Mouse (Mus musculus) forebrain, embryonic 12.5 days (tissue): ENCODE measurements around the gene Gm34653. TPM values are rescaled to one million over a fixed set of nuclear protein-coding genes. Genes with fewer than 3 reads are reported as not detected.
"Not testable (repeated sequence)": the region's sequence is repeated elsewhere in the genome, so short reads cannot be mapped to it uniquely, and the experiment has no call there.

Experiments used
- ATAC-seq: fragments of 200-750 bp; cut with Nextera tagmentation; 2 replicates; pipeline ENCODE4 v1.8.0; 2017; ENCODE audit warnings: moderate TSS enrichment; ENCODE audit not compliant: low FRiP score
- H3K27ac ChIP-seq: fragments of 300-500 bp; sonication (generic); 2 replicates; pipeline ENCODE4 v1.5.1; 2016; ENCODE audit warnings: mild to moderate bottlenecking
- H3K27me3 ChIP-seq: fragments of 300-500 bp; sonication (generic); 2 replicates; pipeline ENCODE4 v1.6.1; 2016; ENCODE audit warnings: mild to moderate bottlenecking
- H3K36me3 ChIP-seq: fragments of 300-500 bp; sonication (generic); replicated peaks from 2 replicates; pipeline ENCODE4 v1.6.1; 2016; ENCODE audit warnings: mild to moderate bottlenecking
- H3K4me1 ChIP-seq: fragments of 300-500 bp; sonication (generic); 2 replicates; pipeline ENCODE4 v1.6.1; 2016
- H3K4me2 ChIP-seq: fragments of 300-500 bp; sonication (generic); 2 replicates; pipeline ENCODE4 v1.6.1; 2016; ENCODE audit warnings: mild to moderate bottlenecking, moderate library complexity
- H3K4me3 ChIP-seq: fragments of 300-500 bp; sonication (generic); replicated peaks from 2 replicates; pipeline ENCODE4 v1.5.1; 2016; ENCODE audit warnings: mild to moderate bottlenecking
- H3K9ac ChIP-seq: fragments of 300-500 bp; sonication (generic); 2 replicates; pipeline ENCODE4 v1.6.1; 2016; ENCODE audit warnings: mild to moderate bottlenecking
- H3K9me3 ChIP-seq: fragments of 300-500 bp; sonication (generic); 2 replicates; pipeline ENCODE4 v1.6.1; 2016
- WGBS: fragments of 180-500 bp; shearing (Covaris S2); methylation state at CpG from one replicate; pipeline ENCODE4 v1.1.7; 2016; 5-methylcytosine and 5-hydroxymethylcytosine counted together
- polyA plus RNA-seq: library from polyadenylated mRNA; unstranded; fragments of >200 nt; fragmentation: Nextera tagmentation; extraction: Ambion mirVana; gene quantifications from 2 replicates; pipeline ENCODE4 v1.2.1, GENCODE M21; 2016

The Gm34653 gene
- polyA plus RNA-seq: not detected in 2 replicates

DNA sequence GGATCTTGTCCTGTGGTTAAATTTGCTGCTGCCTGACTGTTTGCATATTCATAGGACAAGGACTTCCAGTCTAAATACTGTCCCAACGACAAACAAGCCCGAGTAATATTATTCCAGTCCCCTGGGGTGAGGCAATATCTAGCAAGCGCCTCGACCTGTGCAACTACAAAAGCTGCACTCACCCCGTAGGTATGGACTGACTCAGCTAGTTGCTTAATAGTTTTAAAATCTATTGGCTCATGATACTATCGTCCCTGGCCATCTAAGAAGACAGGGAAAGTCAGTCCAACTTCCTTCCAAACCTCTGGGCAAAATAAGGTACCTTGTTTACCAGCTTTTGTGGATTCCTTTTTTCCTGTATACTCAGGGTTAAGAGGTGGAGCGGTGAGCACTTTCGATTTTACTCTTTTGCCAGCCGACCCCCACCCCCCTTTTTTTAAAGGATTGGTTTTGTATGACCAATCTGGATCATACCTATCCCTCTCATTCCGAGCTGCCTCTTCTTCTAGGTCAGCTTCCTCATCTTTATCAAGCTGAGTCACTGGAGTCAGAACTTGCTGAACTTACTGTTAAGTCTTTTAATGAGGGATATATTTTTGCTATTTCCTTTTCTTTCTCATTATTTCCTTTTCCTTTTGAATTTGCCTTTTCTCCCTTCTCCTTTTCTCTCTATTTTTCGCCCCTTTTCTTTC lies at the start of gene Gm34653:
Gene Gm34653, plus strand, starts transcription at position 242 of the 692 bp plus-strand sequence.
- not testable (repeated sequence) for H3K36me3 ChIP-seq, H3K4me2 ChIP-seq, H3K4me3 ChIP-seq, H3K9ac ChIP-seq, ATAC-seq, H3K27ac ChIP-seq, H3K4me1 ChIP-seq, H3K9me3 ChIP-seq
- WGBS: 79% methylated on average over 11 of the region's 11 CpGs
- 0 out of 2 replicates have a peak, but pooled peaks cover 11% of the 10 kb centered on the region for H3K27me3 ChIP-seq

DNA sequence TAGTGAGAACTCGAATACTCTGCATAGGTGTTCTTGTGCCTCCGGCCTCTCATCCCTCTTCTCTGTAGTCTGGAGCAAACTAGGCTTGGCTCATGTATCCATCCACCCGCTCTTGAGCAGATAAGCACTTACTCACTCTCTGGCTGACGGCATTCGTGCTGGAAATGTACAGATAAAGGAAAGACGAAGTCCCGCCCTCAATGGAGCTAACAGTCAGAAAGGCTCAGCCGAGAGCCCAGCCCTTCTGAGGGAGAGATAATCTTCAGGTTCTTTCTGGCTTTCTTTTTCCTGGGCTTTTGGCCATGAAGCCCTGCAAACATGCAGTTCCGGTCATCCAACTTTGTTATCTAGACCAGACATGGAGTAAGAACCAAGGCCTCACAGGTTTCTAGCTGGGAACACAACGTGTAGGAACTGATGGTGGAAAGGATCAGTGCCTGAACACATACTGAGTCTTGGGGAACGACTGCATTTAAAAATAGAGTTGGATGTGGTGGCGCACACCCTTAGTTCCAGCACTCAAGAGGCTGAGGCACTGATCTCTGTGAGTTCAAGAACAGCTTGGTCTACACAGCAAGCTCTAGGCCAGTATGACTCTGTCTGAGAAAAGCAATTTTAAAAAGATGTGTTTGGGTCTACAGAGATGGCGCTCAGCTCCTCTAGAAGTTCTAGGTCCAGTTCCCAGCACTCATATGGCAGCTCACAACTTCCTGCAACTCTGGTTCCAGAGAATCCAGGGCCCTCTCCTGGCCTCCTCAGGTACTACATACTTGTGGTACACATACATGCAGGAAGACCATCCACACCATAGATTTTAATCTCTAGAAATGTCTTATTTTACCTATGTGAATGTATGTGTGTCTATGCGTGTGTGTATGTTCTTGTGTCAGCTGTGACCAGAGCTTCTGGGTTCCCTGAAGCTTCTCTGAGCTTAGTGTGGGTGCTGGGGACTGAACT lies 49.5 kb upstream of the Gm34653 start:
- Histone ChIP-seq H3K27ac (no peak overlapping the region), H3K36me3 (peaks cover 62% of the 10 kb centered on the region), H3K9me3 (no peaks in the 10 kb centered on the region), H3K4me1 (no peaks in the 10 kb centered on the region), H3K9ac (no peak overlapping the region), H3K27me3 (no peaks in the 10 kb centered on the region), H3K4me3 (no peak overlapping the region), H3K4me2 (no peak overlapping the region)
- 91% methylated on average over 14 of the region's 14 CpGs for WGBS
- ATAC-seq: no peak

DNA sequence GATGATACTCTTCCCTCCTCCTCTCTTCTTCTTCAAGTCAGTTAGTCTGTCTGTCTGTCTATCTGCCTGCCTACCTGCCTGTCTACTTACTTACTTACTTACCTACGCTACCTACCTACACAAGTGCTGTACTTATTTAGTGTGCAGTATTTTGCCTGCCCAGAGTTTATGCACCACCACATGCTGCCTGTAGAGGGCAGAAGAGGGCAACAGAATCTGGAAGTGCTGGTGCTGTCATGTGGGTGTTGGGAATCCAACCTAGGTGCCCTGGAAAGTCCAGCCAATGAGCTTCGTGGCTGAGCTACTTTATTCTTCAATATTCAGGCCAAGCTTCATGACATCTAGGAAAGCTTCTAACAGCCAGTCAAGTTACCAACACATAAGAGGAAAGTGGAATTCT lies 48.7 kb upstream of the Gm34653 start:
- Histone ChIP-seq H3K9ac (no peak overlapping the region), H3K4me3 (no peak overlapping the region), H3K27me3 (no peaks in the 10 kb centered on the region), H3K27ac (no peak overlapping the region), H3K4me2 (no peak overlapping the region), H3K36me3 (peaks cover 55% of the 10 kb centered on the region), H3K4me1 (no peaks in the 10 kb centered on the region), H3K9me3 (no peaks in the 10 kb centered on the region)
- no peak for ATAC-seq
- WGBS: 85% methylated on average over 2 of the region's 2 CpGs

- Histone ChIP-seq H3K9me3 (no peaks in the 10 kb centered on the region), H3K9ac (no peak overlapping the region), H3K27ac (no peak overlapping the region), H3K4me1 (no peaks in the 10 kb centered on the region), H3K27me3 (no peaks in the 10 kb centered on the region), H3K4me3 (no peak overlapping the region), H3K36me3 (peaks cover 32% of the 10 kb centered on the region), H3K4me2 (no peak overlapping the region)
- ATAC-seq: no peak
- WGBS: 90% methylated on average over 8 of the region's 8 CpGs
Measured at GRCm38 (mm10) chr2:34790282-34790681, 42.5 kb upstream of the Gm34653 start.

DNA sequence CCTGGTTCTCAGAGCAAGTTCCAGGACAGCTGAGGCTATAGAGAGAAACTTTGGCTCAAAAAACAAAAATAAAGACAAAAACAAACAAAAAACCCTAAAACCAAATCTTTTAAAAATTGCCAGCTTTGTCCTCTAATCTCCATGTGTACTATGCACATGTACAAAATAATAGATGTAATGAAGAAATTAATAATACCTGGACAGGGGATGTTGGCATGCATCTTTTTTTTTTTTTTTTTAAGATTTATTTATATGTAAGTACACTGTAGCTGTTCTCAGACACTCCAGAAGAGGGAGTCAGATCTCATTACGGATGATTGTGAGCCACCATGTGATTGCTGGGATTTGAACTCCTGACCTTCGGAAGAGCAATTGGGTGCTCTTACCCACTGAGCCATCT lies 40.3 kb upstream of the Gm34653 start:
- ATAC-seq, H3K27me3 ChIP-seq, H3K4me3 ChIP-seq, H3K27ac ChIP-seq, H3K4me1 ChIP-seq, H3K9me3 ChIP-seq, H3K4me2 ChIP-seq, H3K9ac ChIP-seq: not testable (repeated sequence)
- H3K36me3 ChIP-seq: peaks cover 28% of the 10 kb centered on the region
- 94% methylated on average over 2 of the region's 2 CpGs for WGBS

- Histone ChIP-seq H3K4me3 (no peak overlapping the region), H3K4me1 (peaks cover 4% of the 10 kb centered on the region), H3K9me3 (no peaks in the 10 kb centered on the region), H3K27ac (no peak overlapping the region), H3K27me3 (no peaks in the 10 kb centered on the region), H3K36me3 (peaks cover 22% of the 10 kb centered on the region), H3K4me2 (no peak overlapping the region), H3K9ac (no peak overlapping the region)
- 94% methylated on average over 2 of the region's 2 CpGs for WGBS
- ATAC-seq: no peak
Measured at GRCm38 (mm10) chr2:34794511-34794910, 38.3 kb upstream of the Gm34653 start.

GRCm38 (mm10) chr2:34795426-34795825 lies 37.4 kb upstream of the Gm34653 start:
- WGBS: 92% methylated on average over 7 of the region's 7 CpGs

GRCm38 (mm10) chr2:34799357-34800256 lies 33.2 kb upstream of the Gm34653 start, which contains the start of gene Rabepk:
TSS of gene Rabepk (minus strand) at chr2:34799912.
- H3K27me3 ChIP-seq: no peaks in the 10 kb centered on the region
- no peaks in the 10 kb centered on the region for H3K9me3 ChIP-seq
- peak within 1 kb of the TSS; percentile 67 for H3K4me3 ChIP-seq
- 5% methylated on average over 44 of the region's 44 CpGs for WGBS
- peaks cover 17% of the 10 kb centered on the region for H3K4me1 ChIP-seq
- peak within 1 kb of the TSS; percentile 59 for H3K9ac ChIP-seq
- H3K4me2 ChIP-seq: peak within 1 kb of the TSS; percentile 74
- no peak within 1 kb of the TSS for H3K27ac ChIP-seq
- H3K36me3 ChIP-seq: peaks cover 9% of the 10 kb centered on the region; the same call in 1 of the 2 replicates
- ATAC-seq: peak; percentile 59

More at GRCm38 (mm10) chr2:34795426-34795825, 37.4 kb upstream of the Gm34653 start:
- Histone ChIP-seq H3K27me3 (no peaks in the 10 kb centered on the region), H3K4me3 (no peak overlapping the region), H3K36me3 (peaks cover 15% of the 10 kb centered on the region), H3K9ac (no peak overlapping the region), H3K27ac (no peak overlapping the region), H3K9me3 (no peaks in the 10 kb centered on the region), H3K4me1 (peaks cover 7% of the 10 kb centered on the region), H3K4me2 (no peak overlapping the region)
- no peak for ATAC-seq

DNA sequence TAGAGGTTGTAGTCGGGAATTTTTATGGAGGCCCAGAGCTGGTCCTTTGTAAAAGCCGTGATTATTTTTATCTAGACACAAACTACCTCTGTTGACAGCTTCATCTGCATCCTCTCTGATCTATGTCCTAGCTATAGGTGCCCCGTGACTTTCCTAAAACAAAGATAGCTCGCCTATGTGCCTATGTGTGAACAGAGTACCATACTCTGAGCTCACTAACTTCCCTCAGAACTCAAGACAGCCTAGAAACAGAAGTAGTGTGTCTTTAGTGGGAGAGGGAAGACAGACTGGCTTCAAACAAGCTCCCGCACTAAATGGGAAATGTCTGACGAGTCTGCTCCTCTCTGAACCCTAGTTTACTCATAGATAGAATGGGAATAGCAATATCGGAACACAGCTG lies 32.4 kb upstream of the Gm34653 start:
- Histone ChIP-seq H3K9me3 (no peaks in the 10 kb centered on the region), H3K4me2 (peak overlapping the region; percentile 74), H3K4me1 (peaks cover 17% of the 10 kb centered on the region), H3K9ac (no peak overlapping the region), H3K36me3 (peaks cover 4% of the 10 kb centered on the region; the same call in 1 of the 2 replicates), H3K4me3 (peak overlapping the region; percentile 67; the same call in 1 of the 2 replicates), H3K27me3 (no peaks in the 10 kb centered on the region), H3K27ac (no peak overlapping the region)
- 86% methylated on average over 7 of the region's 7 CpGs for WGBS
- ATAC-seq: no peak

GRCm38 (mm10) chr2:34801516-34802482 lies 31.0 kb upstream of the Gm34653 start:
- peaks cover 8% of the 10 kb centered on the region; the same call in 1 of the 2 replicates for H3K36me3 ChIP-seq
- no peaks in the 10 kb centered on the region for H3K27me3 ChIP-seq
- H3K4me1 ChIP-seq: peaks cover 17% of the 10 kb centered on the region
- H3K9me3 ChIP-seq: no peaks in the 10 kb centered on the region
- 6% methylated on average over 39 of the region's 39 CpGs for WGBS
- peak overlapping the region; percentile 73 for H3K9ac ChIP-seq
- H3K27ac ChIP-seq: peak overlapping the region; percentile 88
- ATAC-seq: peak; percentile 98
- peak overlapping the region; percentile 75 for H3K4me2 ChIP-seq
- peak overlapping the region; percentile 69 for H3K4me3 ChIP-seq
